In genomic region chr2:174601938-174602685, GRCm38 (mm10) we compare ENCODE assay signal across 9 mouse cellular contexts. TPM values are rescaled to one million over a fixed set of nuclear protein-coding genes. Genes with fewer than 3 reads are reported as not detected.
DNase-seq lines count a peak whose midpoint lies in the region; ATAC-seq and TF ChIP-seq lines count a peak whose summit lies in the region.
"Had no signal": no experiment of that assay in that cellular context is flagged by ENCODE, and none has a peak within 500 bp of the region (broad histone marks: within the 10 kb centered on the region; RNA-seq: fewer than 3 reads in every experiment).

No protein-coding gene starts in this region.

- no peak overlapping the region for H3K4me3 ChIP-seq in CH12.LX (replicated peaks in 1 of 3; ENCODE audit: low read depth in 2 of 3, low read length in 2 of 3, poor library complexity in 1 of 3)
- no peak overlapping the region for H3K4me3 ChIP-seq in embryonic facial prominence, embryonic 12.5 days
- no peak overlapping the region for H3K4me3 ChIP-seq in limb, embryonic 15.5 days
- no peak overlapping the region for H3K4me3 ChIP-seq in olfactory bulb, adult 2 months (ENCODE audit: insufficient read depth, low read depth, low read length)

- DNase-seq in CH12.LX (ENCODE audit: extremely low read depth) = peak; percentile 27
- no peak for DNase-seq in adrenal gland, adult 18-20 months (ENCODE audit: low spot score in 2 of 2)
- no peak for DNase-seq in adrenal gland, adult 8-10 months
- DNase-seq in kidney, adult 11 months = no peak
- no peak for DNase-seq in kidney, postnatal 36 days
- DNase-seq: right cerebral cortex, postnatal 14 days had no signal

- no peak for TF ChIP-seq CTCF in CH12.LX (conservative IDR thresholded peaks at IDR 0.05 in 1 of 2, IDR thresholded peaks at IDR 0.05 in 1 of 2; ENCODE audit: low read depth in 2 of 2, low read length in 2 of 2)
- TF ChIP-seq CTCF in olfactory bulb, adult 2 months (IDR thresholded peaks at IDR 0.05; ENCODE audit: insufficient read depth, low read depth, low read length) = no peak

- peaks cover 0 to 4% of the 10 kb centered on the region in 2 experiments for H3K36me3 ChIP-seq in CH12.LX (replicated peaks in 1 of 2; ENCODE audit: control insufficient read depth in 1 of 2, insufficient read depth in 1 of 2, low read length in 1 of 2)
- H3K36me3 ChIP-seq in embryonic facial prominence, embryonic 12.5 days = no peaks in the 10 kb centered on the region
- no peaks in the 10 kb centered on the region for H3K36me3 ChIP-seq in limb, embryonic 15.5 days

- no peak for TF ChIP-seq POLR2A in CH12.LX (IDR thresholded peaks at IDR 0.05; ENCODE audit: low read depth, low read length)
- no peak for TF ChIP-seq POLR2A in olfactory bulb, adult 2 months (IDR thresholded peaks at IDR 0.05; ENCODE audit: insufficient read depth, low read depth, low read length)

- H3K9me3 ChIP-seq in CH12.LX (replicated peaks; ENCODE audit: low read length) = no peaks in the 10 kb centered on the region
- H3K9me3 ChIP-seq in embryonic facial prominence, embryonic 12.5 days = no peaks in the 10 kb centered on the region
- H3K9me3 ChIP-seq in limb, embryonic 15.5 days = no peaks in the 10 kb centered on the region

- TF ChIP-seq RAD21 in CH12.LX (IDR thresholded peaks at IDR 0.05; ENCODE audit: low read depth, low read length) = no peak

- no peak overlapping the region for H3K9ac ChIP-seq in CH12.LX (ENCODE audit: insufficient read depth, low read depth)
- no peak overlapping the region for H3K9ac ChIP-seq in embryonic facial prominence, embryonic 12.5 days
- H3K9ac ChIP-seq in limb, embryonic 15.5 days = no peak overlapping the region

- dilution Hi-C loops in CH12.LX (cut with MboI; ENCODE audit: extremely low pct_ligation_motif_present, extremely low pct_unique_long_range_greater_than_20kb, low sequenced_read_pairs) = no loop called here

- TF ChIP-seq EP300 in CH12.LX (IDR thresholded peaks at IDR 0.05; ENCODE audit: low read length) = no peak

- H3K27me3 ChIP-seq in CH12.LX (replicated peaks) = no peaks in the 10 kb centered on the region
- no peaks in the 10 kb centered on the region for H3K27me3 ChIP-seq in embryonic facial prominence, embryonic 12.5 days
- no peaks in the 10 kb centered on the region for H3K27me3 ChIP-seq in limb, embryonic 15.5 days

- H3K4me2 ChIP-seq in CH12.LX (ENCODE audit: insufficient read depth, low read depth, poor library complexity, severe bottlenecking) = no peak overlapping the region
- H3K4me2 ChIP-seq in embryonic facial prominence, embryonic 12.5 days (replicated peaks) = no peak overlapping the region
- H3K4me2 ChIP-seq in limb, embryonic 15.5 days = no peak overlapping the region

- no peaks in the 10 kb centered on the region for H3K79me2 ChIP-seq in CH12.LX (replicated peaks; ENCODE audit: control insufficient read depth, extremely low read depth, insufficient read depth, poor library complexity, severe bottlenecking)

- in situ Hi-C loops in CH12.LX (cut with MboI; ENCODE audit: low pct_ligation_motif_present, low pct_unique_long_range_greater_than_20kb, low sequenced_read_pairs) = no loop called here

- no peak for ATAC-seq in embryonic facial prominence, embryonic 12.5 days (ENCODE audit: insufficient number of reproducible peaks, insufficient read depth, low FRiP score, low TSS enrichment)
- ATAC-seq in limb, embryonic 15.5 days (ENCODE audit: insufficient number of reproducible peaks, low FRiP score, low TSS enrichment, low read depth) = no peak

- 57% methylated on average over 9 of the region's 9 CpGs for WGBS in embryonic facial prominence, embryonic 12.5 days
- WGBS in limb, embryonic 15.5 days = 72% methylated on average over 9 of the region's 9 CpGs
- WGBS in olfactory bulb, adult 2 months = 77% methylated on average over 9 of the region's 9 CpGs

- peaks cover 8 to 15% of the 10 kb centered on the region in 2 experiments for H3K4me1 ChIP-seq in CH12.LX (ENCODE audit: control insufficient read depth in 1 of 2, insufficient read depth in 2 of 2)
- H3K4me1 ChIP-seq in embryonic facial prominence, embryonic 12.5 days = peaks cover 29% of the 10 kb centered on the region
- H3K4me1 ChIP-seq in limb, embryonic 15.5 days = peaks cover 6% of the 10 kb centered on the region; the same call in 1 of the 2 replicates
- peaks cover 38% of the 10 kb centered on the region for H3K4me1 ChIP-seq in olfactory bulb, adult 2 months (ENCODE audit: control insufficient read depth, insufficient read depth, low read length)

- no peak overlapping the region for H3K27ac ChIP-seq in CH12.LX (ENCODE audit: insufficient read depth, low read depth)
- peak overlapping the region; percentile 36; the same call in 1 of the 2 replicates for H3K27ac ChIP-seq in embryonic facial prominence, embryonic 12.5 days
- peak overlapping the region; percentile 12; the same call in 1 of the 2 replicates for H3K27ac ChIP-seq in limb, embryonic 15.5 days
- H3K27ac ChIP-seq in olfactory bulb, adult 2 months (ENCODE audit: insufficient read depth, low read depth, low read length) = peak overlapping the region; percentile 50; the same call in 1 of the 2 replicates

TF ChIP-seq in CH12.LX, 34 proteins besides CTCF, POLR2A, EP300 and RAD21:
- no peak for TF ChIP-seq RCOR1 (conservative IDR thresholded peaks at IDR 0.05; ENCODE audit: low read depth, low read length)
- no peak for TF ChIP-seq MAX (IDR thresholded peaks at IDR 0.05; ENCODE audit: low read length)
- TF ChIP-seq BHLHE40 (IDR thresholded peaks at IDR 0.05; ENCODE audit: low read depth, low read length) = peak; percentile 37; the same call in 1 of the 2 replicates
- TF ChIP-seq HCFC1 (IDR thresholded peaks at IDR 0.05; ENCODE audit: low read depth, low read length) = no peak
- no peak for TF ChIP-seq ZMIZ1 (IDR thresholded peaks at IDR 0.05; ENCODE audit: low read depth, low read length)
- no peak for TF ChIP-seq ZKSCAN1 (IDR thresholded peaks at IDR 0.05; ENCODE audit: borderline replicate concordance, low read depth, low read length)
- TF ChIP-seq SMC3 (IDR thresholded peaks at IDR 0.05; ENCODE audit: low read depth, low read length) = no peak
- no peak for TF ChIP-seq NRF1 (IDR thresholded peaks at IDR 0.05; ENCODE audit: low read depth, low read length)

RNA-seq across cellular contexts. Expression of gene Zfp831, which starts 41.2 kb away (rescaled TPM):
- total RNA-seq in CH12.LX (2012; rRNA removed) (0.59 TPM in 2 replicates), CH12.LX (2014; rRNA removed) (0.48 and 0.58 TPM in 2 replicates)
- 0.91 and 0.99 TPM in 2 replicates for polyA plus RNA-seq in CH12.LX (2012; ENCODE audit: insufficient read length, low read depth)
- not detected in 2 replicates for polyA plus RNA-seq in embryonic facial prominence, embryonic 12.5 days (2016; fragmentation: Nextera tagmentation; extraction: Ambion mirVana)
- polyA plus RNA-seq in limb, embryonic 15.5 days (2015; fragmentation: Nextera tagmentation; extraction: Ambion mirVana) = not detected in 2 replicates
- not detected in 2 replicates for polyA plus RNA-seq in olfactory bulb, adult 2 months (2012; ENCODE audit: insufficient read depth, insufficient read length, low replicate concordance, missing spikeins)
- under 1 TPM; 0.07 to 0.13 TPM for total RNA-seq in adrenal gland, adult 18-20 months (2021)
- total RNA-seq in adrenal gland, adult 8-10 months (2022) = under 1 TPM; 0.07 to 0.27 (median 0.14) TPM
